Mouse (Mus musculus) embryonic facial prominence, embryonic 12.5 days (tissue): ENCODE data around the gene Kif1b. TPM values are rescaled to one million over a fixed set of nuclear protein-coding genes. Genes with fewer than 3 reads are reported as not detected.
A peak's percentile ranks its signal among the peaks of the same experiment; 100 is the strongest.

ENCODE experiments used
- ATAC-seq: fragments of 200-750 bp; cut with Nextera tagmentation; 2 replicates; pipeline ENCODE4 v1.8.0; 2017; ENCODE audit not compliant: insufficient number of reproducible peaks, insufficient read depth, low FRiP score, low TSS enrichment
- H3K27ac ChIP-seq: fragments of 300-500 bp; sonication (generic); 2 replicates; pipeline ENCODE4 v1.5.1; 2016; ENCODE audit warnings: mild to moderate bottlenecking
- H3K27me3 ChIP-seq: fragments of 300-500 bp; sonication (generic); 2 replicates; pipeline ENCODE4 v1.6.1; 2016; ENCODE audit warnings: mild to moderate bottlenecking, moderate library complexity
- H3K36me3 ChIP-seq: fragments of 300-500 bp; sonication (generic); 2 replicates; pipeline ENCODE4 v1.6.1; 2016; ENCODE audit warnings: mild to moderate bottlenecking
- H3K4me1 ChIP-seq: fragments of 300-500 bp; sonication (generic); 2 replicates; pipeline ENCODE4 v1.6.1; 2016
- H3K4me2 ChIP-seq: fragments of 300-500 bp; sonication (generic); replicated peaks from 2 replicates; pipeline ENCODE4 v1.6.1; 2016; ENCODE audit warnings: mild to moderate bottlenecking, moderate library complexity
- H3K4me3 ChIP-seq: fragments of 300-500 bp; sonication (generic); 2 replicates; pipeline ENCODE4 v1.5.1; 2016; ENCODE audit warnings: mild to moderate bottlenecking
- H3K9ac ChIP-seq: fragments of 300-500 bp; sonication (generic); 2 replicates; pipeline ENCODE4 v1.6.1; 2016; ENCODE audit warnings: mild to moderate bottlenecking, moderate library complexity
- H3K9me3 ChIP-seq: fragments of 300-500 bp; sonication (generic); 2 replicates; pipeline ENCODE4 v1.6.1; 2016; ENCODE audit warnings: mild to moderate bottlenecking, moderate library complexity
- WGBS: fragments of 180-500 bp; shearing (Covaris S2); methylation state at CpG from one replicate; pipeline ENCODE4 v1.1.7; 2016; 5-methylcytosine and 5-hydroxymethylcytosine counted together
- polyA plus RNA-seq: library from polyadenylated mRNA; unstranded; fragments of >200 nt; fragmentation: Nextera tagmentation; extraction: Ambion mirVana; gene quantifications from 2 replicates; pipeline ENCODE4 v1.2.1, GENCODE M21; 2016

Kif1b gene
- polyA plus RNA-seq, 1 experiment from 2014 or later = 56.1 TPM

- Histone ChIP-seq H3K27ac (no peak overlapping the region), H3K4me2 (no peak overlapping the region), H3K27me3 (no peaks in the 10 kb centered on the region), H3K4me1 (no peaks in the 10 kb centered on the region), H3K4me3 (no peak overlapping the region), H3K9ac (no peak overlapping the region), H3K9me3 (no peaks in the 10 kb centered on the region), H3K36me3 (peaks cover 48% of the 10 kb centered on the region)
- no peak for ATAC-seq
- WGBS = 73% methylated on average over 9 of the region's 9 CpGs
Observed at GRCm38 (mm10) chr4:149149196-149149595, 158.3 kb downstream of the Kif1b start.

GRCm38 (mm10) chr4:149148084-149148483, 159.4 kb downstream of the Kif1b start:
- H3K9ac ChIP-seq = no peak overlapping the region
- H3K4me3 ChIP-seq = no peak overlapping the region
- H3K27ac ChIP-seq = no peak overlapping the region
- no peaks in the 10 kb centered on the region for H3K27me3 ChIP-seq
- WGBS = 73% methylated on average over 4 of the region's 4 CpGs
- H3K4me1 ChIP-seq = no peaks in the 10 kb centered on the region
- H3K36me3 ChIP-seq = peaks cover 37% of the 10 kb centered on the region
- no peak for ATAC-seq
- no peak overlapping the region for H3K4me2 ChIP-seq
- no peaks in the 10 kb centered on the region for H3K9me3 ChIP-seq

GRCm38 (mm10) chr4:149147528-149147927, 160.0 kb downstream of the Kif1b start:
- Histone ChIP-seq H3K4me2 (no peak overlapping the region), H3K9me3 (no peaks in the 10 kb centered on the region), H3K36me3 (peaks cover 31% of the 10 kb centered on the region), H3K4me1 (no peaks in the 10 kb centered on the region), H3K4me3 (no peak overlapping the region), H3K9ac (no peak overlapping the region), H3K27ac (no peak overlapping the region), H3K27me3 (no peaks in the 10 kb centered on the region)
- no peak for ATAC-seq
- 80% methylated on average over 7 of the region's 7 CpGs for WGBS

- no peak overlapping the region for H3K4me2 ChIP-seq
- H3K4me3 ChIP-seq = no peak overlapping the region
- H3K9me3 ChIP-seq = no peaks in the 10 kb centered on the region
- whole genome bisulfite sequencing = 67% methylated on average over 4 of the region's 4 CpGs
- H3K4me1 ChIP-seq = no peaks in the 10 kb centered on the region
- no peak for ATAC-seq
- no peak overlapping the region for H3K27ac ChIP-seq
- H3K36me3 ChIP-seq = peaks cover 9% of the 10 kb centered on the region
- H3K9ac ChIP-seq = no peak overlapping the region
- no peaks in the 10 kb centered on the region for H3K27me3 ChIP-seq
Observed at GRCm38 (mm10) chr4:149145151-149145550, 162.3 kb downstream of the Kif1b start.

GRCm38 (mm10) chr4:149144459-149144858, 163.0 kb downstream of the Kif1b start:
- Histone ChIP-seq H3K36me3 (peaks cover 2% of the 10 kb centered on the region), H3K27me3 (no peaks in the 10 kb centered on the region), H3K9me3 (no peaks in the 10 kb centered on the region), H3K4me1 (no peaks in the 10 kb centered on the region), H3K4me2 (no peak overlapping the region), H3K9ac (no peak overlapping the region), H3K4me3 (no peak overlapping the region), H3K27ac (no peak overlapping the region)
- 7% methylated on average over 3 of the region's 3 CpGs for WGBS
- ATAC-seq = peak; percentile 68; the same call in 1 of the 2 replicates

- Histone ChIP-seq H3K27me3 (no peaks in the 10 kb centered on the region), H3K9ac (no peak overlapping the region), H3K9me3 (no peaks in the 10 kb centered on the region), H3K4me2 (no peak overlapping the region), H3K27ac (no peak overlapping the region), H3K4me1 (no peaks in the 10 kb centered on the region), H3K36me3 (no peaks in the 10 kb centered on the region), H3K4me3 (no peak overlapping the region)
- WGBS = 23% methylated on average over 4 of the region's 4 CpGs
- ATAC-seq = no peak
Observed at GRCm38 (mm10) chr4:149143594-149143993, 163.9 kb downstream of the Kif1b start.

- peaks cover 8% of the 10 kb centered on the region; the same call in 1 of the 2 replicates for H3K4me1 ChIP-seq
- 58% methylated on average over 8 of the region's 8 CpGs for WGBS
- no peak overlapping the region for H3K4me2 ChIP-seq
- no peak for ATAC-seq
- H3K36me3 ChIP-seq = no peaks in the 10 kb centered on the region
- H3K27me3 ChIP-seq = no peaks in the 10 kb centered on the region
- H3K4me3 ChIP-seq = no peak overlapping the region
- no peak overlapping the region for H3K27ac ChIP-seq
- H3K9ac ChIP-seq = no peak overlapping the region
- H3K9me3 ChIP-seq = no peaks in the 10 kb centered on the region
Observed at GRCm38 (mm10) chr4:149138515-149138914, 169.0 kb downstream of the Kif1b start.

- Histone ChIP-seq H3K4me1 (peaks cover 8% of the 10 kb centered on the region; the same call in 1 of the 2 replicates), H3K9ac (peak within 1 kb of the TSS; percentile 66), H3K9me3 (no peaks in the 10 kb centered on the region), H3K4me2 (peak within 1 kb of the TSS; percentile 57), H3K27ac (peak within 1 kb of the TSS; percentile 92), H3K27me3 (no peaks in the 10 kb centered on the region), H3K4me3 (peak within 1 kb of the TSS; percentile 51), H3K36me3 (no peaks in the 10 kb centered on the region)
- peak; percentile 78 for ATAC-seq
- WGBS = 2% methylated on average over 68 of the region's 68 CpGs
Observed at GRCm38 (mm10) chr4:149136982-149137770, 170.3 kb downstream of the Kif1b start, which contains the start of gene Cenps. Gene Cenps (minus strand): TSS chr4:149137629.

GRCm38 (mm10) chr4:149136116-149136850, 171.2 kb downstream of the Kif1b start:
- Histone ChIP-seq H3K27ac (peak overlapping the region; percentile 92), H3K9ac (peak overlapping the region; percentile 66; the same call in 1 of the 2 replicates), H3K4me3 (peak overlapping the region; percentile 51), H3K4me1 (peaks cover 8% of the 10 kb centered on the region; the same call in 1 of the 2 replicates), H3K36me3 (peaks cover 6% of the 10 kb centered on the region; the same call in 1 of the 2 replicates), H3K4me2 (peak overlapping the region; percentile 57), H3K27me3 (no peaks in the 10 kb centered on the region), H3K9me3 (no peaks in the 10 kb centered on the region)
- 45% methylated on average over 18 of the region's 18 CpGs for WGBS
- ATAC-seq = no peak

GRCm38 (mm10) chr4:149133395-149133794, 174.1 kb downstream of the Kif1b start:
- ATAC-seq = no peak
- Histone ChIP-seq H3K4me3 (no peak overlapping the region), H3K4me2 (no peak overlapping the region), H3K27me3 (no peaks in the 10 kb centered on the region), H3K9me3 (no peaks in the 10 kb centered on the region), H3K27ac (no peak overlapping the region), H3K4me1 (peaks cover 8% of the 10 kb centered on the region; the same call in 1 of the 2 replicates), H3K36me3 (peaks cover 25% of the 10 kb centered on the region), H3K9ac (no peak overlapping the region)
- 80% methylated on average over 5 of the region's 5 CpGs for WGBS

GRCm38 (mm10) chr4:149131789-149132565, 175.5 kb downstream of the Kif1b start:
- Histone ChIP-seq H3K36me3 (peaks cover 35% of the 10 kb centered on the region), H3K27ac (no peak overlapping the region), H3K27me3 (no peaks in the 10 kb centered on the region), H3K4me2 (no peak overlapping the region), H3K4me3 (no peak overlapping the region), H3K4me1 (peaks cover 8% of the 10 kb centered on the region; the same call in 1 of the 2 replicates), H3K9ac (no peak overlapping the region), H3K9me3 (no peaks in the 10 kb centered on the region)
- WGBS = 87% methylated on average over 21 of the region's 21 CpGs
- no peak for ATAC-seq
